Mouse (Mus musculus) neural tube, embryonic 14.5 days (tissue): Measurements from ENCODE around the gene Serpinc1. TPM values are rescaled to one million over a fixed set of nuclear protein-coding genes. Genes with fewer than 3 reads are reported as not detected.

ENCODE experiments used
- ATAC-seq: fragments of 200-750 bp; cut with Nextera tagmentation; 2 replicates; pipeline ENCODE4 v1.8.0; 2017; ENCODE audit warnings: low read depth, mild to moderate bottlenecking, moderate TSS enrichment, moderate library complexity
- H3K27ac ChIP-seq: fragments of 300-500 bp; sonication (generic); 2 replicates; pipeline ENCODE4 v1.5.1; 2014; ENCODE audit warnings: low read depth, mild to moderate bottlenecking, control low read depth, low read length, moderate library complexity, mixed read lengths
- H3K27me3 ChIP-seq: fragments of 300-500 bp; sonication (generic); 2 replicates; pipeline ENCODE4 v1.6.1; 2014; ENCODE audit warnings: low read length; ENCODE audit not compliant: control insufficient read depth, insufficient read depth
- H3K36me3 ChIP-seq: fragments of 300-500 bp; sonication (generic); 2 replicates; pipeline ENCODE4 v1.6.1; 2014; ENCODE audit warnings: low read length, mixed read lengths; ENCODE audit not compliant: control insufficient read depth, insufficient read depth
- H3K4me1 ChIP-seq: fragments of 300-500 bp; sonication (generic); 2 replicates; pipeline ENCODE4 v1.6.1; 2014; ENCODE audit warnings: low read length; ENCODE audit not compliant: control insufficient read depth, insufficient read depth
- H3K4me2 ChIP-seq: fragments of 300-500 bp; sonication (generic); 2 replicates; pipeline ENCODE4 v1.6.1; 2014; ENCODE audit warnings: mild to moderate bottlenecking, low read depth, low read length, control low read depth
- H3K4me3 ChIP-seq: fragments of 300-500 bp; sonication (generic); 2 replicates; pipeline ENCODE4 v1.5.1; 2014; ENCODE audit warnings: low read depth, low read length, control low read depth, mixed read lengths
- H3K9ac ChIP-seq: fragments of 300-500 bp; sonication (generic); replicated peaks from 2 replicates; pipeline ENCODE4 v1.6.1; 2014; ENCODE audit warnings: low read depth, mild to moderate bottlenecking, control low read depth, low read length, mixed read lengths
- H3K9me3 ChIP-seq: fragments of 300-500 bp; sonication (generic); 2 replicates; pipeline ENCODE4 v1.6.1; 2016; ENCODE audit warnings: low read length; ENCODE audit not compliant: control insufficient read depth
- WGBS: fragments of 180-500 bp; shearing (Covaris S2); extraction: QIAGEN DNeasy Blood & Tissue Kit; methylation state at CpG from one replicate; pipeline ENCODE4 v1.1.7; 2014; 5-methylcytosine and 5-hydroxymethylcytosine counted together
- polyA plus RNA-seq: library from polyadenylated mRNA; unstranded; fragments of >200 nt; fragmentation: Nextera tagmentation; extraction: Ambion mirVana; gene quantifications from 2 replicates; pipeline ENCODE4 v1.2.1, GENCODE M21; 2014

Gene Serpinc1
- polyA plus RNA-seq, 1 experiment from 2014 or later: 2.4 TPM

DNA sequence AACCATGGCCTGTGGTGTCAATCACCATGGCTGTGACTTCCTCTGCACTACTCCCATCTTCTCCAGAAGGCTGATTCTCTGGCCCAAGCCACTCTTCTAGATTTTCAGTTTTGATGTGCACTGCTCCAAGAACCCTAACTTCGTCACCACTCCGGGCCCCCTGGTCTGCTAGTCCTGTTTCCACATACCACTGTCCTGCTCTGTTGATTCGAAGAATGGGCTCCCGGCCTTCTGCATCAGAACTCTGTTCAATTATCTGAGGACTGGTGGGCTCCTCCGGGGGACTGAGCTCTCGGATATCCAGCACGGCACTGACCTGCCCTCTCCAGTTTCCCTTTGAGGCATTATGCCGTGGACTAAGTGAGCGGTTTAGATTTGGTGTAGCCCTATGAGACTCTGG, 53.5 kb downstream of the Serpinc1 start:
- Histone ChIP-seq H3K9ac (no peak overlapping the region), H3K9me3 (no peaks in the 10 kb centered on the region), H3K36me3 (peaks cover 29% of the 10 kb centered on the region), H3K27me3 (no peaks in the 10 kb centered on the region), H3K4me1 (peaks cover 14% of the 10 kb centered on the region), H3K27ac (no peak overlapping the region), H3K4me2 (no peak overlapping the region), H3K4me3 (no peak overlapping the region)
- 93% methylated on average over 9 of the region's 9 CpGs for WGBS
- no peak for ATAC-seq

DNA sequence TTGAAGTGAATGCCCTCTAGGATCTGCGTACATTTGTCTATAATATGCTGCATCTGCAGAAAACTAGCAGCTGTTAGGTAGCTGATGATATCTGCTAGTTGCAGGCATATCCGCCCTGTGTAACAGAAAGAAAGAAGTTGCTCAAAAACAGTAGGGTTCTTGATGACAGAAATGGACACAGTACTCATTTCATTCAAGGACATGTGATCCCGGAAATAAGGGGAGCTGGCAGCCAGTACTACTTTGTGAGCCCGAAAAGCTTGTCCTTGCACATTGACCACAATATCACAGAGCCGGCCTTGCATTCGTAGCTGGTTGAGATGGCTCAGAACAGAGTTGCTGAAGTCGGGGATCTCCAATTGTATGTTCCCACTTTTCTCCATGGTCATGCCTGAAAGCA, 54.0 kb downstream of the Serpinc1 start:
- no peak overlapping the region for H3K27ac ChIP-seq
- no peaks in the 10 kb centered on the region for H3K27me3 ChIP-seq
- H3K4me1 ChIP-seq: peaks cover 17% of the 10 kb centered on the region
- 93% methylated on average over 7 of the region's 7 CpGs for WGBS
- no peak overlapping the region for H3K9ac ChIP-seq
- no peak overlapping the region for H3K4me3 ChIP-seq
- H3K4me2 ChIP-seq: no peak overlapping the region
- ATAC-seq: no peak
- no peaks in the 10 kb centered on the region for H3K9me3 ChIP-seq
- H3K36me3 ChIP-seq: peaks cover 32% of the 10 kb centered on the region; the same call in 1 of the 2 replicates

DNA sequence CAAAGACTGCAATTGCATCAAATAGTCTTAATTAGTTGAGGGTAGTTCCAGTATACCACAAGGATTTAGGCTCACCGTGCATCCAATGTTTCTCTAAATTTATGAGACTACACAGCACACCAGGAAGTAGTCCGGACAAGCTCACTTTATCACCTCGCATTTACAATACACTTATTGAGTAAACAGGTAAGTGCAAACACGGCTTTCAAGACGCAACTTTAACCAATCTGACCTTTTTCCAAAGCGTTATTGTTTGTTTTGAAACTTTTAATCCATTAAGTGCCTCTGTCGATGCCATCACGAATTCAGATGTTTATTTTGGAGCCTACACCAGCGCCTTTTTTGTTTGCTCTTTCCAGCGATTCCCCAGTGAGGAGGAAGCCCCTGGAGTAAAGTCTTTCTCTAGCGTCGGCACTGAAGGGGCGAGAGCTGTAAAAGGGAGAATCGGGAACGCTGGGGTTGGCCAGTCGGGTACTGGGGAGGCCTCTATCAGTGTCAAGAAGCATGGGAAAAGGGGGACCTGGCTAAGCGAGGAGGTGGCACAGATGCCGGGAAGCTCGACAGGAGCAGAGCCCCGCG, 55.6 kb downstream of the Serpinc1 start:
- peak overlapping the region; percentile 82 for H3K4me3 ChIP-seq
- peak overlapping the region; percentile 70 for H3K4me2 ChIP-seq
- no peak for ATAC-seq
- no peaks in the 10 kb centered on the region for H3K9me3 ChIP-seq
- peak overlapping the region; percentile 96 for H3K9ac ChIP-seq
- peaks cover 48% of the 10 kb centered on the region for H3K36me3 ChIP-seq
- H3K4me1 ChIP-seq: peaks cover 25% of the 10 kb centered on the region
- WGBS: under 1% methylated on average over 21 of the region's 21 CpGs
- H3K27ac ChIP-seq: peak overlapping the region; percentile 84
- no peaks in the 10 kb centered on the region for H3K27me3 ChIP-seq

DNA sequence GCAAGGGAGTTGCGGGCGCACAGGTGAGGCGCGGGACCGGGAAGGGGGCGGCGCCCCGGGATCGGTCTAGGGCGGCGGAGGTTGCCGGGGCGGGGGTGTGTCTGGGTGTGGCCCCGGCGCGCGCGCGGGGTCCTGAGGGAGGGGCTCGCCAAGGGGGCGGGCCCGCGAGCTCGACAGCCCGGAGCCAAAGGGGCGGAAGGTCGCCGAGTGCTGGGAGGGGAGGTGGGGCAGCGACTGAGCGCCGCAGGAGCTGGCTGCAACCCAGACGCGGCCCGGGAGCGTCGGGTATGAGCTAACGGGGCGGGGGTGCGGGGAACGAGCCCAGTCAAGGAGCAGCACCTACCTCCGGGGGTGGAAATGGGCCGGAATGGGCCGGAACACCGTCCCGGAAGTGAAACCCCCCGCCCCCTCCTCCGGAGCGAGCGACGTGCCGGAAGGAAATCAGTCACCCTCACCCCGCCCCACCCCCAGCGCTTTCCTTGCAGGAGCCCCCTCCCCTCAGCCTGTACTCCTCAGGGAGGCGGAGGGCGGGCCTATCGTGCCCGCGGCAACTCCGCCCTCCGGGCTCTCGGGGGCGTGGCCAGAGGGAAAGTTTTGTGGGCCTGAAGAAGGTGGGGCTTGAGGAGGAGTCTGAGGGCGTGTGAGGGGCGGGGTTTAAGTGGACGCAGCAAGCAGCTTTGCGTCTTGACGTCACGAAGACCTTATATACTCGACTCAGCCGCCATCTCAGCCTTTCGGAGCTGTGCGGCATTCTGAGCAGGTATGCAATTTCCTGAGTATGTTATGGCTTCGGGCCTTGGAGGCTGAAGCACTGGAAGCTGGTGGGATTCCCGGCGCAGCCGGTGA, 56.3 kb downstream of the Serpinc1 start, which contains the start of gene Zbtb37:
Zbtb37 (minus strand) TSS at position 415 of the 846 bp plus-strand sequence.
- Histone ChIP-seq H3K9me3 (no peaks in the 10 kb centered on the region), H3K9ac (peak within 1 kb of the TSS; percentile 96), H3K4me2 (peak within 1 kb of the TSS; percentile 89), H3K4me3 (peak within 1 kb of the TSS; percentile 82), H3K27me3 (no peaks in the 10 kb centered on the region), H3K36me3 (peaks cover 53% of the 10 kb centered on the region), H3K27ac (peak within 1 kb of the TSS; percentile 90), H3K4me1 (peaks cover 25% of the 10 kb centered on the region)
- WGBS: under 1% methylated on average over 56 of the region's 76 CpGs
- ATAC-seq: peak; percentile 93

DNA sequence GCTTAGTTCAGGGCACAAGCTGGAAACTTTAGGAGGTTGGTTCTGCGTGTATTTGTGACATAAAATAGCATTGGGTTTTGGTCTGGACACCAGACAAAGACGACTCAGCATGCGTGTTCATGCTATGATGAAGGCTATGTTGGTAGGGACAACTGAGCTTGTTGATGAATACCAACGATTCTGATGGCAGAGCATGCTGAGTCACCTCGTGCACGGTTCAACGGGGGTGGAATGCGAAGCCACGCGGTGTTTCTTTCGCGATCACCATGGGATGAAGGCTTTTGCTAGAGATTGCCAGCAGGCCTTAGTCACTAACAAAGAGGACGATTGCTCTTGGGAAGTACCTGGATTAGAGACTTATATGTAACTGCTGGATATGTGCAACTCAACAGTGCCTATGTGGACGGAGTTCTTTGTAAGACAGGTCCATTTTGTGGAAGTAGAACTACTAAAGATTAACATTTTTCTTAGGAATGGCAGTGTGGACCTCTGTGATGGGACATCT, 56.9 kb downstream of the Serpinc1 start:
- Histone ChIP-seq H3K4me3 (peak overlapping the region; percentile 82), H3K27me3 (no peaks in the 10 kb centered on the region), H3K9ac (peak overlapping the region; percentile 96), H3K4me2 (peak overlapping the region; percentile 89), H3K4me1 (peaks cover 25% of the 10 kb centered on the region), H3K27ac (peak overlapping the region; percentile 90), H3K9me3 (no peaks in the 10 kb centered on the region), H3K36me3 (peaks cover 46% of the 10 kb centered on the region)
- peak; percentile 47 for ATAC-seq
- under 1% methylated on average over 14 of the region's 14 CpGs for WGBS

DNA sequence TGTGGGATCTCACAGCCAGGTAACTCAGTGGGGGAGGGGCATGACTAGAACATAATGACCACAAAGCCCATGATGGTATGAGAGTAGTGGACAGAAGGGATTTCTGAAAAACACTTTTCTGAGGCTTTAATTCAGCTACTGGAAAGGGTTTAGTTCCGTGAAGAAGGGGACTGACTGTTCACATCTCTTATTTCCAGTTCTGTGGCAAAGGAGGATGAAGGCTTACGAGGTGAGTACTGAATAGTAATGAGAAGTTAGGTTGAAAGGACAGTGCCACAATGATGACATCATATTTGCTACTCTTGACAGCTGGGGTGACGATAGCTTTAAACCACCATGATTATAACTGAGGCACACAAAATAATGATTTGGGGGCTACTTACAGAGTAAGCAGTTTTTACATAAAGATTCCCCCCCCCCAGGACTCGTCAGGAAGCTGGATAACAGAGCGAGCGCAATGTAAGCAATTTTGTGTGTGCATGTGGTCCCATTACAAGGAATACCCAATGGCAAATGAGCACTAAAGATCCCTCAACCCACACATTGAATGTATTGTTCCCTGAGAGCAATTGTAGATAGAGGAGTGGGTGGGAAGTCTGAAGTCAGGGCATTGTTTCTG, 57.5 kb downstream of the Serpinc1 start:
- under 1% methylated on average over 6 of the region's 6 CpGs for WGBS
- peak overlapping the region; percentile 89 for H3K4me2 ChIP-seq
- no peaks in the 10 kb centered on the region for H3K27me3 ChIP-seq
- H3K4me3 ChIP-seq: peak overlapping the region; percentile 82
- H3K36me3 ChIP-seq: peaks cover 48% of the 10 kb centered on the region
- ATAC-seq: no peak
- peaks cover 25% of the 10 kb centered on the region for H3K4me1 ChIP-seq
- H3K9me3 ChIP-seq: no peaks in the 10 kb centered on the region
- peak overlapping the region; percentile 96 for H3K9ac ChIP-seq
- peak overlapping the region; percentile 90 for H3K27ac ChIP-seq

DNA sequence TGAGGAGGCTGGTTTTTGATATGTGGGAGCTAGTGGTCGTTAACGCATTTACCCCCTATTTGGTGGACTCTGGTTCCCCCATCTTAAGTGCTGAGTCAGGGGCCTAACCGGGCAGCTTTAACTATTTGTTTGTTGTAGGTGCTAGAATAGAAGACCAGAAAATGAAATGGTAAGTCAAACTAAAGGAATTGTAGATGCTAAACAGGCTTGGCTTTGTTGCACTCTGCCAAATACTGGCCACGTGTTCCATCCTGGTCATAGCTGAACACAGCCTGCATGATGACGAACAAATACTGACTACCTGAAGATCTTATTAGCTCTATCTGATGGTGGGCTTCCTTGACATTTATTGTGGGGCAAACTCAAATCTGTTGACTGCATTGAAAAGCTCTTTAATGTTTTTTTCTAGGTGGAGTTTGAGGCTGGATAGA, 58.0 kb downstream of the Serpinc1 start:
- Histone ChIP-seq H3K4me1 (peaks cover 25% of the 10 kb centered on the region), H3K27me3 (no peaks in the 10 kb centered on the region), H3K36me3 (peaks cover 44% of the 10 kb centered on the region), H3K4me3 (peak overlapping the region; percentile 82), H3K27ac (peak overlapping the region; percentile 90; the same call in 1 of the 2 replicates), H3K9me3 (no peaks in the 10 kb centered on the region), H3K4me2 (peak overlapping the region; percentile 89), H3K9ac (peak overlapping the region; percentile 96)
- under 1% methylated on average over 5 of the region's 5 CpGs for WGBS
- no peak for ATAC-seq

DNA sequence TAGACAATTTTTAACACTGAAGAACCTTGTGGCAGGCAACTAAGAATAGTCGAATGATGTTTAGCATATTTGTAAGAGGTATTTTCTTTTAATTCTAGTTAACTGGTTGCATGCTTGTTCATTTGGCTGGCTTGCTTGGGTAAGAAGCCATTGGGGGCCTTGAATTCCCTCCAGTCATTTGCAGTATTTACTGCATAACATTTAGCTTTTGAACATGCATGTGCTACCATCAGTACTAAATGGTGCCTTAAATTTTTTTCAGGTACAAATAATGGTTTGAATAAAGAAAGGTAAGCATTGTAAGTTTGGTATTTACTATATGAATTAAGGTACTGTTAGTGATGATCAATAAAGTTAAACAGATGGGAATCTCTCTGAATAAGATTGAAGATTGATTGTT, 58.6 kb downstream of the Serpinc1 start:
- Histone ChIP-seq H3K4me1 (peaks cover 25% of the 10 kb centered on the region), H3K9me3 (no peaks in the 10 kb centered on the region), H3K4me3 (peak overlapping the region; percentile 82), H3K36me3 (peaks cover 38% of the 10 kb centered on the region), H3K4me2 (peak overlapping the region; percentile 89), H3K27ac (no peak overlapping the region), H3K9ac (peak overlapping the region; percentile 96), H3K27me3 (no peaks in the 10 kb centered on the region)
- ATAC-seq: no peak
- WGBS: 0% methylated on average over 1 of the region's 1 CpGs
